Mouse (Mus musculus) heart, embryonic 11.5 days (tissue): ENCODE measurements around the gene Pde4b. TPM values are rescaled to one million over a fixed set of nuclear protein-coding genes. Genes with fewer than 3 reads are reported as not detected.

Experiments used
- ATAC-seq: fragments of 200-750 bp; cut with Nextera tagmentation; replicated peaks from 2 replicates; pipeline ENCODE4 v1.8.0; 2017; ENCODE audit warnings: moderate library complexity; ENCODE audit not compliant: insufficient number of reproducible peaks, low FRiP score, low TSS enrichment
- H3K27ac ChIP-seq: fragments of 300-500 bp; sonication (generic); 2 replicates; pipeline ENCODE4 v1.5.1; 2014; ENCODE audit warnings: mild to moderate bottlenecking, low read depth, low read length
- H3K27me3 ChIP-seq: fragments of 300-500 bp; sonication (generic); 2 replicates; pipeline ENCODE4 v1.6.1; 2014; ENCODE audit warnings: mild to moderate bottlenecking, low read length, mixed read lengths; ENCODE audit not compliant: control insufficient read depth, insufficient read depth
- H3K36me3 ChIP-seq: fragments of 300-500 bp; sonication (generic); 2 replicates; pipeline ENCODE4 v1.6.1; 2014; ENCODE audit warnings: mild to moderate bottlenecking, low read length, moderate library complexity, mixed read lengths; ENCODE audit not compliant: control insufficient read depth, insufficient read depth
- H3K4me1 ChIP-seq: fragments of 300-500 bp; sonication (generic); 2 replicates; pipeline ENCODE4 v1.6.1; 2014; ENCODE audit warnings: low read length; ENCODE audit not compliant: control insufficient read depth, insufficient read depth
- H3K4me2 ChIP-seq: fragments of 300-500 bp; sonication (generic); 2 replicates; pipeline ENCODE4 v1.6.1; 2014; ENCODE audit warnings: mild to moderate bottlenecking, moderate library complexity
- H3K4me3 ChIP-seq: fragments of 300-500 bp; sonication (generic); 2 replicates; pipeline ENCODE4 v1.5.1; 2014; ENCODE audit warnings: low read depth, low read length
- H3K9ac ChIP-seq: fragments of 300-500 bp; sonication (generic); 2 replicates; pipeline ENCODE4 v1.6.1; 2014; ENCODE audit warnings: mild to moderate bottlenecking, low read depth, low read length, moderate library complexity
- H3K9me3 ChIP-seq: fragments of 300-500 bp; sonication (generic); replicated peaks from 2 replicates; pipeline ENCODE4 v1.6.1; 2016; ENCODE audit warnings: low read length; ENCODE audit not compliant: control insufficient read depth
- WGBS: fragments of 180-500 bp; shearing (Covaris S2); extraction: QIAGEN DNeasy Blood & Tissue Kit; methylation state at CpG from one replicate; pipeline ENCODE4 v1.1.7; 2014; ENCODE audit not compliant: insufficient replicate concordance; 5-methylcytosine and 5-hydroxymethylcytosine counted together
- polyA plus RNA-seq: library from polyadenylated mRNA; unstranded; fragments of >200 nt; fragmentation: Nextera tagmentation; extraction: Ambion mirVana; gene quantifications from 2 replicates; pipeline ENCODE4 v1.2.1, GENCODE M21; 2014

Pde4b gene
- polyA plus RNA-seq, 1 experiment from 2014 or later: 23.9 TPM

- no peak for ATAC-seq
- no peaks in the 10 kb centered on the region for H3K36me3 ChIP-seq
- H3K4me2 ChIP-seq: no peak overlapping the region
- H3K4me3 ChIP-seq: no peak overlapping the region
- peaks cover 17% of the 10 kb centered on the region for H3K4me1 ChIP-seq
- H3K9me3 ChIP-seq: no peaks in the 10 kb centered on the region
- H3K9ac ChIP-seq: 0 out of 2 replicates have a peak overlapping the region, but pooled peaks have one; percentile 7
- WGBS: 23% methylated on average over 4 of the region's 4 CpGs
- H3K27ac ChIP-seq: no peak overlapping the region
- H3K27me3 ChIP-seq: no peaks in the 10 kb centered on the region
These were observed 321.6 kb downstream of the Pde4b start for GRCm38 (mm10) chr4:102408938-102409337.

- H3K4me2 ChIP-seq: no peak overlapping the region
- H3K36me3 ChIP-seq: no peaks in the 10 kb centered on the region
- no peak overlapping the region for H3K9ac ChIP-seq
- no peak overlapping the region for H3K4me3 ChIP-seq
- WGBS: 89% methylated on average over 2 of the region's 2 CpGs
- no peak for ATAC-seq
- H3K27me3 ChIP-seq: no peaks in the 10 kb centered on the region
- H3K27ac ChIP-seq: no peak overlapping the region
- peaks cover 17% of the 10 kb centered on the region for H3K4me1 ChIP-seq
- no peaks in the 10 kb centered on the region for H3K9me3 ChIP-seq
These were observed 325.8 kb downstream of the Pde4b start for GRCm38 (mm10) chr4:102413101-102413500.

GRCm38 (mm10) chr4:102413794-102414193, 326.5 kb downstream of the Pde4b start:
- WGBS: 68% methylated on average over 4 of the region's 4 CpGs
- Histone ChIP-seq H3K27ac (no peak overlapping the region), H3K9ac (no peak overlapping the region)

GRCm38 (mm10) chr4:102414610-102415009, 327.3 kb downstream of the Pde4b start:
- Histone ChIP-seq H3K27ac (no peak overlapping the region), H3K27me3 (no peaks in the 10 kb centered on the region), H3K4me1 (peaks cover 2% of the 10 kb centered on the region), H3K36me3 (no peaks in the 10 kb centered on the region), H3K9me3 (no peaks in the 10 kb centered on the region), H3K4me3 (no peak overlapping the region), H3K4me2 (no peak overlapping the region), H3K9ac (no peak overlapping the region)
- ATAC-seq: no peak
- WGBS: 74% methylated on average over 4 of the region's 4 CpGs

More at GRCm38 (mm10) chr4:102413794-102414193, 326.5 kb downstream of the Pde4b start:
- Histone ChIP-seq H3K4me1 (peaks cover 10% of the 10 kb centered on the region), H3K36me3 (no peaks in the 10 kb centered on the region), H3K9me3 (no peaks in the 10 kb centered on the region), H3K27me3 (no peaks in the 10 kb centered on the region), H3K4me3 (no peak overlapping the region), H3K4me2 (no peak overlapping the region)
- no peak for ATAC-seq

GRCm38 (mm10) chr4:102420794-102421397, 333.6 kb downstream of the Pde4b start:
- Histone ChIP-seq H3K4me3 (no peak overlapping the region), H3K36me3 (no peaks in the 10 kb centered on the region), H3K4me2 (no peak overlapping the region), H3K9me3 (no peaks in the 10 kb centered on the region), H3K27me3 (no peaks in the 10 kb centered on the region), H3K9ac (no peak overlapping the region), H3K4me1 (no peaks in the 10 kb centered on the region), H3K27ac (no peak overlapping the region)
- WGBS: 70% methylated on average over 11 of the region's 11 CpGs
- ATAC-seq: no peak

GRCm38 (mm10) chr4:102421398-102421859, 334.1 kb downstream of the Pde4b start:
- WGBS: 80% methylated on average over 18 of the region's 18 CpGs
- Histone ChIP-seq H3K27me3 (no peaks in the 10 kb centered on the region), H3K4me3 (no peak overlapping the region), H3K27ac (no peak overlapping the region), H3K36me3 (no peaks in the 10 kb centered on the region), H3K4me2 (no peak overlapping the region), H3K9ac (no peak overlapping the region), H3K4me1 (no peaks in the 10 kb centered on the region), H3K9me3 (no peaks in the 10 kb centered on the region)
- no peak for ATAC-seq

GRCm38 (mm10) chr4:102424104-102424503, 336.8 kb downstream of the Pde4b start:
- H3K36me3 ChIP-seq: no peaks in the 10 kb centered on the region
- WGBS: 87% methylated on average over 3 of the region's 3 CpGs
- ATAC-seq: no peak

GRCm38 (mm10) chr4:102425422-102425821, 338.1 kb downstream of the Pde4b start:
- ATAC-seq: no peak
- WGBS: 55% methylated on average over 3 of the region's 3 CpGs
- no peaks in the 10 kb centered on the region for H3K9me3 ChIP-seq
- H3K4me1 ChIP-seq: no peaks in the 10 kb centered on the region
- no peak overlapping the region for H3K9ac ChIP-seq
- no peaks in the 10 kb centered on the region for H3K36me3 ChIP-seq
- no peaks in the 10 kb centered on the region for H3K27me3 ChIP-seq
- H3K27ac ChIP-seq: no peak overlapping the region
- H3K4me3 ChIP-seq: no peak overlapping the region
- no peak overlapping the region for H3K4me2 ChIP-seq

More at GRCm38 (mm10) chr4:102424104-102424503, 336.8 kb downstream of the Pde4b start:
- Histone ChIP-seq H3K9ac (no peak overlapping the region), H3K9me3 (no peaks in the 10 kb centered on the region), H3K4me2 (no peak overlapping the region), H3K27ac (no peak overlapping the region), H3K4me3 (no peak overlapping the region), H3K4me1 (no peaks in the 10 kb centered on the region), H3K27me3 (no peaks in the 10 kb centered on the region)

GRCm38 (mm10) chr4:102429730-102430341, 342.5 kb downstream of the Pde4b start:
- WGBS: 54% methylated on average over 4 of the region's 4 CpGs
- no peak overlapping the region for H3K27ac ChIP-seq
- H3K9ac ChIP-seq: no peak overlapping the region
- H3K4me1 ChIP-seq: peaks cover 6% of the 10 kb centered on the region
- H3K4me2 ChIP-seq: no peak overlapping the region
- H3K9me3 ChIP-seq: no peaks in the 10 kb centered on the region
- no peaks in the 10 kb centered on the region for H3K36me3 ChIP-seq
- no peaks in the 10 kb centered on the region for H3K27me3 ChIP-seq
- no peak for ATAC-seq
- no peak overlapping the region for H3K4me3 ChIP-seq
